Mouse (Mus musculus): ENCODE measurements around the gene Pxn.

GRCm38 (mm10) chr5:115520325-115520869 is 13.9 kb downstream of the Pxn start:
- TF ChIP-seq CTCF (IDR thresholded peaks at IDR 0.05; ENCODE audit: low read depth, low read length) (no peak), POLR2A (IDR thresholded peaks at IDR 0.05; ENCODE audit: extremely low read depth, insufficient read depth, low read length) (peak; percentile 48; the same call in 1 of the 2 replicates)

Measured in liver, adult 2 months (tissue).